Mouse (Mus musculus) embryo, embryonic 10.5 days (tissue): ENCODE results near the gene Ints13.
A peak's percentile ranks its signal among the peaks of the same experiment; 100 is the strongest.

Source experiments
- DNase-seq: peaks from one replicate; pipeline ENCODE4 v3.0.0-alpha.2; 2015; ENCODE audit warnings: low spot score

Gene Ints13

DNA sequence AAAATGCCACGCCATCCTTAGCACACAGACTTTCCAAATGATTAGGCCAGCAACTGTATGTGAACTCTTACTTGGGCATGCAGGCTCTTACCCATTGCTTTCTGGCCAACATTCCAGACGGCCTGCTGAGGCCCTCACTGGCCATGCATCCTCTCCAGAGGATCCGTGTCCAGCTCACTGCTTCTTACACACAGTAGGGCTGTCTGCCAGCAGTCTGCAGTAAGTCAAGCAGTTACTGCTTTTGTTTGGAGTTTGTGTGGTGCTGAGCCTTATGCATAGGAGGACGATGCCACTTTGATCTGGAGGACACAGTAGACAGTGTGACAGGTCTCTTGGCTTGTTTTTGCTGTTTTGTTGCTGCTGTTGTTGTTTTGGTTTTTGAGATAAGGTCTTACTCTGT is 39.0 kb downstream of the Ints13 start:
- no peak for DNase-seq

DNA sequence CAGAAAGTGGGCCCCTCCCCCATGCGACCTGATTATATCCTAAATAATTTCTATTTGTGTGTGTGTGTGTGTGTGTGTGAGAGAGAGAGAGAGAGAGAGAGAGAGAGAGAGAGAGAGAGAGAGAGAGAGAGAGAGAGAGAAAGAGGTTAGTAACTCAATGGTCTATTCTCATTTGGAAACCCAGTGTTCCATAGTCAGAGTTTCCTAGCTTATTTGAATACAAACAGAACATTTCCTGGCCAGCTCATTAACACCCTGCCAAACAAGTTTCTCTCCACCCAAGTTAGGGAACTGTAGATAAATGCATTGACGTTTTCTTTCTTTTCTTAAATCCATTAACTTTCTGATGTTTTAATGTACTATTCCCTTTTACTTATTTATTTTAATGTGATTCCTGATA is 39.6 kb downstream of the Ints13 start:
- no peak for DNase-seq

DNA sequence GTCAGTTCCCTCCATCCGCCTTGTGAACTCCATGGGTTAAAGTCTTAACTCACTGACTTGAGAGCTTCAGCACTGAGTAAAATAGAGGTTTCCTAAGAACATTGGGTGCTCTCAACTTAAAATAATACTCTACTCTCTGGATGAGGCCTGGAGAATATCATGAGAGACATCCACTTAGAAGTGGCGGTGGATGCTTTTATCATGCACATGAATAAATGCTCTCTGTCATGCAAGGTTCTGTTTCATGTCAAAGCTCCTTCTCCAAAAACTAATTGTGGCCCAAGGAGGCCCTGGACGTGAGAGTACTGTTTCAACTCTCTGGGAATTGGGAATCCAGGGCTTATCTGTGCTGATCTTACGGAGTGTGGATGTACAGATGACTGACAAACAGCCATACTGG is 40.5 kb downstream of the Ints13 start:
- DNase-seq = peak; percentile 15

DNA sequence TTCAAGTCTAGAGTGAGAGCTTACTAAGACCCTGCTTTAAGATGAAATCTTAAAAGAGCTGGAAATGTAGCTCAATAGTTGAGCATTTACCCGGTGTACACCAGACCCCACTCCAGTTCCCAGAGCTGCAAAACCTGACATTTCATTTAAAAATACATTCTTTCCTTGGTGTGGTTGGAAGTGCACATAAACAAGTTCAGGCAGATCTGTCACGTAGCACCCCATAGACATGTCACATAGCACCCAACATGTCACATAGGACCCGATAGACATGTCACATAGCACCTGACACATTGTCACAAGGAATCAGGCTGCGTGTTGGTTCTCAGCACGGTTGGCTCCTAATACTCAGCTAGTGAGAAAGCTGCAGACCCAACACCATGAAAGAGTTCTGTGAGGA is 42.1 kb downstream of the Ints13 start:
- DNase-seq = no peak

DNA sequence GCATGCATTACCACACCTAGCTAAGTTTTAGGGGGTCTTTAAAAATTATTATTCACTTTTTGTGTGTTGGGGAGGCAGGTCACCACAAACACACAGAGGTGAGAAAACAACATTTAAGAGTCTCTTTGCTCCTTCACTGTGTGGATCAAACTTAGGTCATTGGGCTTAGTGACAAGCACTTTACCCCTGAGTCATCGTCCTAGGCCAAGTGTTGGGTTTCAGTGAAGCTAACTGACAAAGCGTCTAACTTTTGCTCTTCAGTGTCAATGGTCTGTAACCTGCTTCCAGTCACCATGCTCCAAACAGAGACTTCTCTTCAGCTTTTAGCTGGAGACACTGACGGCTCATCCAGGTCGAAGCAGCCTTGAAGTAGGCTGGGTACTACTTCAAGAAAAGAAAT is 44.5 kb downstream of the Ints13 start:
- DNase-seq = no peak

DNA sequence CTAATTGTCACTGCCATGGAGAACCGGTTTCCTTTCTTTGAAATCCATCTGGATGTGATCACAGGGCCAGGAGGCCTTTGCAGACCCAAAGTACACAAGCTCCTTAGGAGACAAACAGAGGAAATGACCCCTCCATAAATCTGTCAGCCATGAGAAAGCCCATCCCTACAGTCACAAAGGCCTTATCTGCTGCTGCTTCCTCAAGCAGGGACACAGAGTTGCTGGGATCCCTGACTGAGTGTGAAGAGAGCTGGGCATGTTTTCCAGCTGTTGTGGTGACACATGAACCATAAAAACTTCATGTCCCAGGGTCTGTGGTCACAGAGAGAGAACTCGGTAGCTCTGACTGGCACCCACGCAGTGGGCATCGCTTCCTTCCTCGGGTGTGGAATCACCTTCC is 46.9 kb downstream of the Ints13 start:
- peak; percentile 75 for DNase-seq

DNA sequence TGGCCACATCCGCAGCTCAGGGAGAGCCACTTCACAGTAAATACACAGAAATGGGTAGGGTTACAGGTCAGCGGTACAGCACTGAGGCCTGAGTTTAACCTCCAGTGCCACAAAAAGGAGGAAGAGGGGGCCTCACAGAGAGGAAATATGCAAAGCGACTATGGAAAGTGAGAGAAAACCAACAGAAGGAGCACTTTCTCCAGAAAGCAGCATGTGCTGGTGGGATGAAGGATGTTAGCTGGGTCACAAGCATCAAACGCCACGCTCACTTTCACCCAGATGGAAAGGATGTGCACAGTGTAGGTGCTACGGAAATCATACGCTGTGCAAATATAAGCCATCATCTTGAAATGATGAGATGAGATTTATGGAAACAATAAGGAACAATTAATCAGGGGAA is 47.3 kb downstream of the Ints13 start:
- no peak for DNase-seq

DNA sequence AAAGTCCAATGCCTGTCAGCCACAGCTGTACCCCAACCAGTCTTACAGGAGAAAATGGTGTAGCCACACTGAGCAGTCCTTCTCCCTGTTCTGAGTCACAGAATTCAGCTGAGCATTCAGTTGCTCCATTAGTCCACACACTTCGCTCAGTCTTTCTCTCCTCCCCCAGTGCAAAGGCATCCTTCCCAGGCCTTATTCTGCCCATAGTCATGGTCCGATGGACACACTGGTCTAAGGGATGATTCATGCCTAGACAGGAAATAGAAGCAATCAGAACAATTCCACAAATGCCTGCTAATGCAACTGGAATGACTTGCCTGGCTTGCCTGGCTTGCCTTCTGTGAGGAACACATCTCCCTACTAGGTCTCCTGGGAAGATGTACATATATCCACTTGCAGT is 50.1 kb downstream of the Ints13 start:
- DNase-seq = no peak

DNA sequence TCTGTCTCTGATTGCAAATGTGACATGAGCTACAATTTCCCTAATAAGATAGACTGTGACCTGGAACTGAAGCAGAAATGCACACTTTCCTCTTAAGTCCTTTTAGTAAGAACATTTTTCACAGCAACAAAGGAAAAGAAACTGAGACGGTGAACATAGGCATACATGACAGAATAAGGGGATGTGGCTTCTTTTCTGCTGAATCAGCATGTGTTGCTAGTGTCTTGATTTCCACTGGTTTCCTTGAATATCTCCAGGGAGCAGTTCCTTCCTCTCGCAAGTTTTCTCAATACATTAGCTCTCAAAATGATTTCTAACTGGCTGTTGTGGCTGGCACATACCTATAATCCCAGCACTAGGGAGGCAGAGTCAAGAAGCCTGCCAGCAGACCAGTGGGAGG is 52.1 kb downstream of the Ints13 start:
- DNase-seq = no peak

DNA sequence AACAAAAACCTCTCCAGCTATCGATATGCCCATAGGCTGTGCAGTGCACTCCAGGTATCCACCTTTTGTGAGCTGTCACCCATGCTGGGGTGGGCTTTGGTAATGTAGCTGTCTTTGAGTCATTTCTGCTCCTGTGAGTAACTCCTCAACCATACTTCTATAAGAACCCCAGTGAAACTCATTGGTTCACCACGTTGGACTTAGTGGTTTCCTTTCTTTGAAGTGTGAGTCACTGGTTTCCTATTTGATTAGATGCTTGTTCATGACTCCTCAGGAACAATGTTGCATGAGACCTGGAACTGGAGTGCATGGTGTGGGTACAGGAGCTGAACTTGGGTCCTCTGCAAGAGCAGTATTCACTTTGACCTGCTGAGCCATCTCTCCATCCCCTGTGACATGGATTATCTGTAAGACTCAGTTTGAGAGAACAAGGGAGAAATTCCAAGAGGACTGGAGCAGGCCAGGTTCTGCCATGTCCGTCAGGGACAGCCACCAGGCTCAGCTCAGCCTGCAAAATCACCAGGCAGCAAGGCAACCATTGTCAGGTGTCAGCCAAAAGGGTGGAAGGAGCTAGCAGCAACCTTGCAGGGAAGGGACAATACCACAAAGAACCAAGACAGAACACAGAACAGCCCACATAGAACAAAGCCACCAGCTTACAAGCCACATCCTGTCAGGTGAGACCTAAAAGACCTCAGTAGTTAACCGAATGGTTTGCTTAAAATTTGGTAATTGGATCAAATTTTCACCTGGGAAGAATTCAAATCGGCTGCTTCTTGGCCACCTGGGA is 56.0 kb downstream of the Ints13 start:
- DNase-seq = no peak

DNA sequence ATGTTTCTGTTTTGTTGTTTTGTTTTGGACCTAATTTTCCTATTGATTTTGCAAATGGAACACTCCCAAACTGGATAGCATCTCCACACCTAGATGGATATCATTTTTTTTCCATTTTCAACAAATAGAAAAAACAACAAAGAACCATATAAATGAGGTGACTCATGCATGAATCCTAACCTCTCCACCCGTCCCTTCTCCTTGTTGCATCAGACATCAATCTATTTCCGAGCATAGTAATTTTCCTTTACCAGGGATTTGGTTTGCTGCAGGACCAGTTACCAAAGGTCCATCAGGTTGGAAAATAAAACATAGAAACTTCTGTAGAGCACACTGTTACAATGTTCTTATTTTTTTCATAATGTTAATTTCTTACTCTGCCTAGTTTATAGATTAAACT is 58.6 kb downstream of the Ints13 start:
- DNase-seq = no peak

DNA sequence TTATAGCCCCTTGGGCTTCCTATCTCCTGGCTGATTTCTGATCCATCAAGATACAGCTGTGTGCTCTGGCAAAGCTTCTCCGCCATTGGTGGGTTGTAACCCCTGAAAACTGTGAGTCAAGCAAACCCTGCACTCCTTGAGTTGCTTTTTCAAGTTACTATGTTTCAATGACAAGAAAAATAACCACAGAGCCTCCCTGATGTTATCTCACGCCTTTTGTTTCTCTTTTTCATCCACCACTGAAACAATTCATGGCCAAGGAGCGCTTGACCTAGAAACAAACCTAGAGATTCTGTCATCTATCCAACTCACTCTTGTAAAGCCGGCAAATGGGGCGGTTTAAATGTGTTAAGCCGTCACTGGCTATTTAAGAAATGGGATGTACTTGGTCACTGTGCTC is 61.7 kb downstream of the Ints13 start:
- DNase-seq = no peak

DNA sequence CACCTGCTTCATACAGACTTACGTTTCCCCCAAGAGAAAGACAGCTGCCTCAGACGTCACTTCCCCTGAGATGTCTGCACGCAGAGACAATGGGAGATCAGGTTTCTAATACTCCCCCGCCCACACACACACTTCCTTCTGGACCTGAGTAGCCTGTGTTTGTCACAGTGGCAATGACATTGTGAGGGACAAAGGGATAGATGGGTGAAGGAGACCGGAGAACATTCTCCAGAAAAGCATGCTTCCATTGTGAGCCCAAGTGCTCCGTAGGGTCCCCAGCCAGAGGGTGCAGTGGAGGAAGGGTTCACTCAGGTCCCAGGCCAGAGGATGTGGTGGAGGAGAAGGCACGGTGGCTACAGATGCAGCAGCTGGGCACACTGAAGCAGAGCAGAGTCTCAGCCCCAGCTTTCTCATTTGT is 63.1 kb downstream of the Ints13 start:
- DNase-seq = peak; percentile 34

DNA sequence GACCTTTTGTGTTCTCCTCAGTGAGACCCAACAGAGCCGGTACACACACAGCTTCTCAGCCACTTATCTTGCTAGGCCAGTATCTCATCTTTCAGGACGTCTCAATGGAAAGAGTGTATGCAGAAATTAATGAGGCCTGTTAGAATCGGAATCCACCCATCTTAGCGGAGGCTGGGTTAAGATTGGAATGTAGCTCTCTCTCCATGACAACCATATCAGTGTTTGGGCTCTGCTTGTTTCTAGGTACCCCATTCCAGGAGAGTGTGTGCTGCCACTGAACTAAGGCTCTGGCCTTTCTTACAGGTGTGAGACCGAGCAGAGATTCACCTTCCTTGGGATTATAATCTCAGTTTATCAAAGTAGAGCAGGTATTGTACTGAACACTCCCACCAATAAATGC is 63.7 kb downstream of the Ints13 start:
- DNase-seq = peak; percentile 15

DNA sequence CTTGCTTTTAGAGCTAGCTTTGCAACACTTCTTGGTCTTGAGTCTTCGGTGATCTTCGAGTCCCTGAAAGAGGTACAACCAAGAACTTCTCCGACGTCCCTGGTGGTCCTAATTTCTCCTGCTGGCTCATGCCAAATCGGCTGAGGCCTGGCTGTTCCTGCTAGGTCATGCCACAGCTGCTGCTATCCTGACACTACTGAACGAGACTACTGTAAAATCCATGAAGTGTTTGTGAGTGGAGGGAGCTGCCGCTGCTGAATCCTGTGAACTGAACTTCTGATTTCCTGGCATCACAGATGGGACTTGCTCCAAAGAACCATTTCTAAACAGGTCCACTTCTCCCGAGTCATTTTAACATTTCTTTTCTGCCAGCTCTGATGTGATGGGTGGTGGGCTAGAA is 64.3 kb downstream of the Ints13 start:
- DNase-seq = no peak

DNA sequence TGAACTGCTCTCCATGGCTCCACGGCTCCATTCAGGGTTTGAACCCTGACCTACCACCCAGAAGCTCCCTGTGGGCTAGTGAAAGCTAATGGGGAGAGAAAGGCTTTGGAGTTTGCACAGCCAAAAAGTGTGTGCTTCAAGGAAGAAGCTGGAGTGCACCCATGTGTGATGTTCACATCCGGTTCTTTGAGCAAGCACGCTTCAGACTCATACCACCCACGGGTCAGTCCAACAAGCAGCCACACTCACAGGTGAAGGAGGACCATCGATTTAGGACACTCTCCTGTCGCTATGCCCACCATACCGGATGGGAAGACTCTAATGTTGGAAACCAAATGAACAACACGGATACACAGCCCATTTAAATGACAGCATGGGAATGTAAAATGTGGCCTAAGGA is 66.1 kb downstream of the Ints13 start:
- DNase-seq = no peak

DNA sequence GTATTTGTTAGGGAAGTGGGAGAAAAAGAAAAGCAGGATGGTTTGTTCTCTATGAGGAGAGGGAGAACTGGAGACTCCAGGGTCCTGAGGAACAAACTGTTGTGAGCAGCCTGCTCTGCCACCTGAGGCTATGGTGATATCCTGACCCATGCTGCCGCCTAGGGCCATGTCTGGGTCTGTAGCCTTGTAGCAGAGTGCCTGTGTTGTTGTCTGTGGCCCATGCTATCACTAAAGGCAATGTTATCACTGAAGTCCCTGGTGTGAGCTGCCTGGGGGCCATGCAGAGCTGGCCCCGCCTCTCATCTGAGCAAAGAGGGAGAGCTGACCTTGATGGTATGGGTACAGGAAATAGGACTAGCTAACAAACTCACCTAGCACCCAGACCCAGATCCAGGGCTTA is 67.7 kb downstream of the Ints13 start:
- DNase-seq = no peak

DNA sequence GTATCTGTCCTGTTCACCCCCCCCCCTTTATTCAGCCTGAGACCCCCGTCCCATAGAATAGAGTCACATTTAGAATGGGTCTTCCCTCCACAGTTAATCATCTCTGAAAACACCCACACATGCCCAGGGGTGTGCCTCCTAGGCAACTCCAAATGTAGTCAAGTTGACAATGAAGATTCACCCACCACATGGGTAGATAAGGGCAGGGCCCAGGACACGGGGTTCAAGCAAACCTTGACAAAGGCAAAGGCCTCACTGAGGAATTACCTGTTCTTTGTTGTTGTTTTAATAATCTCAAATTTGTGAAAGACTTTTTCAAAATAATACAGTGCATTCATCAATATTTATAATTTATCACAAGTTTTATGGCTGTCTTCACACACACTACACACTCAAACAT is 73.2 kb downstream of the Ints13 start:
- DNase-seq = no peak

DNA sequence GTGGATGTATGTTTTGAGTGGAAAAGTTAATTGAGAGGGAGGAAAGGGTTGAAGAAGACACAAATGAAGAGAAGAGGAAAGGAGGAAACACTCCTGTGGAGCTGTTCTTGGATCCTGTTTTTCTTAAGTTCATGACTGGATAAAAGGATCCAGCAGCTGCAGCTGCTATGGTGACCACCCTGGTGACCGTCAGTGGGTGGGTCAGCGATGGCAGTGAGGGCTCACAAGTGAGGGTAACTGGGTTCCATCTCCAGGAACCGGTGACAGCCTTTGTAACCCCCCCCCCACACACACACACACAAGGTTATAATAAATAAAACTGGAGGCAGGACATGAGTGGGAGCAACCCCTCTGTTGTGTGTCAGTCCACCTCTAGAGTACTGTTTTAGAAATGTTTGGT is 74.8 kb downstream of the Ints13 start:
- DNase-seq = no peak

DNA sequence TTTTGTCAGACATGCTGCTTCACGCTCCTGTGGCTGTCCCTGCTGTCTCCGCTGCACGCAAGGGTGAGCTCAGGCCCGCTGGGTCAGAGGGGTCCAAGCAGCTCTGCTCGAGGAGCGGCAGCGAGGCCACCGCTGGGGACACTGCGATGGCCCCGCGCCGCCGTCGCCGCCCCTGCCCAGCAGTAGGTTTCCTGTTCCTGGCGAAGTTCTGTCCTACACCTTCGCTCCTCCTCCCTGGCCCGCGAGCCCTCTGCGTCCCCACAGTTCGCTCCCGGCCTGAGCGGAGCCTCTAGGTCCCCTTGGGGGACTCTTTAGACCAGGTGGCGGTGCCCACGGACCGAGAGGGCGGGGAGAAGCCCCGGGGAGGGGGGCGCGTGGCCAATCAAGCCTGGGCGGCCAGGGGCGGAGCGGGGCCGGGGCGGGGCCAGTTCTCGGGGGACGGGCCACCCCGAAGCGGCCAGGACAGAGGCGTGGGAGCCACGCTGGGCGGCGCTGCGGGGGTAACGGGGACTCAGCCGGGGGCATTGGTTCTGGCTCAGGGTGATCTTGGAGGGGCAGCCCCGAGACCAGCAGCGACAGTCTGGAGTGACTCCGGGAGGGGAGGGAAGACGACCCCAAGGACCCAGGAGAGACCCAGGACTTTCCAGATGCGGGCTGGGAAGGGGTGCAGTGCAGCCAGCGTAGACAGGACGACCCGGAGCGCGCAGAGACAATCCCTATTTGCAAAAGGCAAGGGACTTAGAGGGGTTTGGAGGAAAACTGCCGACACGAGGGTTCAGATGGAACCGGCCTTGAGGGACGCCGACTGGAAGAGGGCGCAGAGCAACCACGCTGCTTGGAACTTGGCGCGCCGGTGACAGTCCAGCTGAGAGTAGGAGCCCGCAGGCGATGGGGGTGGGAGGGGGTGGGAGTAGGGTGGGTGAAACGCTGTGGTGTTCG is 75.5 kb downstream of the Ints13 start, which contains the start of gene Itpr2:
Gene Itpr2, minus strand, starts transcription at position 358 of the 939 bp plus-strand sequence.
- peak; percentile 84 for DNase-seq

DNA sequence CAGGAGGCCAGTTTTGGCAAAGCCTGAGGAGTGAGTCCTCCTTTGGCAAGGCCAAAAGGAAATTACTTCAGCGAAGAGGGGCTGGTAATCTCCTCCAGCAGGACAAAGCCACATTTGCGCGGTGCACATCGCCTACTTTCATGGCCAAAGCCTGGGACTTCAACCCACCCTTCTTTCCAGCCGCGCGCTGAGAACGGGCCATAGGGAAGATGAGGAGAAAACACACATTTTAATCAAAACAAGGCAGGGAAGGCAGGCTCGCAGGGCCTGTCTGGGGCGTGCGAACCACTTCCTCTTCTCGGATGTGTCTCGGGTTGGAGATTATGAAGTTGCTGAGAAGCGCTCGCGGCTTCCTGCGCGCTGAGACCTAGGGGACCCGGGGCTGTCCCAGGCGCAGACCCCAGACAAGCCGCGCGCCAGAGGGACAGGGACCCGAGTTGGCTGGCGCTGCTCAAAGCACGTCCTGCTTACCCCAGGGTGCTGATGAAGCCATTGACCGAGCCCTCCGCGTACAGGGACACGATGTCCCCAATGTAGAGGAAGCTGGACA is 76.2 kb downstream of the Ints13 start:
- DNase-seq = no peak

DNA sequence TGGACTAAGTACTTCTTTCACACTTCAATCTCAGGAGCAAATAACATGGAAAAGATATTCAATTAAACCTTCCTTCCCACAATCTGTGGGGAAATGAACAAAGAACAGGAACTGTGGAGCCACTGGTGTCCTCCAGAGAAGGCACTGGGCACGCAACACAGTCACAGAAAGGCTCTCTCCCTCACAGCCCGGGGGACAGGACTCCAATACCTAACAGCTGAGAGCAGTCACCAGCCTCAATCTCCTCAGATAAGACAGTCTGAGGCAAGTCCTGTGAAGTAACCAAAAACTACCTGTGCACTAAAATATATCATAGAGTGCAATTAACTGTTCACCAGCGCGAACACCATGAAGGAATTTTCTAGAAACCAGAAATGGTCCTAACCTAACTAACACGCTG is 76.9 kb downstream of the Ints13 start:
- DNase-seq = no peak

DNA sequence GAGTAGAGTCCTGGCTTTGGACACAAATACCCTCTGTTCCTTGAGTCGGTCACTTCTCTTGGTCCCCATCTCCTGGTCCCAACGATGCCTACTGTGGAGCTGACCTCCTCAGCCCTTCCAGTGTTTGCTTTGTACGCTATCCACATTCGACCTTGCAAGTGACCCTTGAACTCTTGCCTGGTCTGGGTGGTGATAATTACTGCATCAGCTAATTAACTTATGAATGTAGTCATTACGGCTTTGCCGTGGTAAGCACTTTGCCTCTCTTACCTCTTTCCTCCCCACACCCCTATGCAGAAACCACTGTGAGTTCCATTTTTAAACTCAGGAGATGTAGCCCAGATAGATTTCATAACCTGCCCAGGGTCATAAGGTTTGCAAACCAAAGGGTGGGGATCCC is 77.4 kb downstream of the Ints13 start:
- DNase-seq = no peak
